Mouse (Mus musculus): ENCODE data around the gene Rhod. TPM values are rescaled to one million over a fixed set of nuclear protein-coding genes. Genes with fewer than 3 reads are reported as not detected.

The Rhod gene
- total and polyA plus RNA-seq, 3 experiments: 0.06 TPM; not detected in 2

- DNase-seq (ENCODE audit: low read depth, low spot score): peak; percentile 51
- Histone ChIP-seq H3K27me3 (ENCODE audit: control insufficient read depth in 1 of 2, insufficient read depth in 2 of 2, low read length in 2 of 2) (no peaks in the 10 kb centered on the region), H3K9me3 (replicated peaks; ENCODE audit: insufficient read depth, low read length) (no peaks in the 10 kb centered on the region), H3K36me3 (ENCODE audit: control insufficient read depth in 1 of 2, insufficient read depth in 2 of 2, low read length in 2 of 2) (peaks cover 0 to 9% of the 10 kb centered on the region in 2 experiments; a peak in 2 of 4 replicates), H3K9ac (ENCODE audit: control insufficient read depth, low read depth, low read length, poor library complexity, severe bottlenecking) (no peak overlapping the region), H3K4me1 (ENCODE audit: control insufficient read depth in 1 of 2, insufficient read depth in 2 of 2, low read length in 2 of 2) (peaks cover 7 to 12% of the 10 kb centered on the region in 2 experiments), H3K4me3 (ENCODE audit: control insufficient read depth in 1 of 2, insufficient read depth in 1 of 2, low read depth in 2 of 2, low read length in 2 of 2) (no peak overlapping the region), H3K27ac (ENCODE audit: control insufficient read depth, low read depth, low read length) (no peak overlapping the region), H3K79me2 (ENCODE audit: control insufficient read depth, insufficient read depth, low read length, poor library complexity) (no peaks in the 10 kb centered on the region)
- TF ChIP-seq SIN3A (IDR thresholded peaks at IDR 0.05; ENCODE audit: low read length): 0 out of 2 replicates have a peak, but pooled peaks have one; percentile 29
- peak; percentile 24; the same call in 1 of the 2 replicates for TF ChIP-seq GATA1 (IDR thresholded peaks at IDR 0.05; ENCODE audit: low read depth, low read length)
- TF ChIP-seq MYC (IDR thresholded peaks at IDR 0.05; ENCODE audit: low read depth, low read length): no peak
Measured at GRCm38 (mm10) chr19:4420153-4420910, 18.9 kb downstream of the Rhod start.

- Histone ChIP-seq H3K27me3 (ENCODE audit: control insufficient read depth in 1 of 2, insufficient read depth in 2 of 2, low read length in 2 of 2) (no peaks in the 10 kb centered on the region), H3K9ac (ENCODE audit: control insufficient read depth, low read depth, low read length, poor library complexity, severe bottlenecking) (no peak overlapping the region), H3K4me3 (ENCODE audit: control insufficient read depth in 1 of 2, insufficient read depth in 1 of 2, low read depth in 2 of 2, low read length in 2 of 2) (no peak overlapping the region), H3K9me3 (replicated peaks; ENCODE audit: insufficient read depth, low read length) (no peaks in the 10 kb centered on the region), H3K4me1 (ENCODE audit: control insufficient read depth in 1 of 2, insufficient read depth in 2 of 2, low read length in 2 of 2) (peaks cover 7 to 12% of the 10 kb centered on the region in 2 experiments), H3K79me2 (ENCODE audit: control insufficient read depth, insufficient read depth, low read length, poor library complexity) (no peaks in the 10 kb centered on the region), H3K36me3 (ENCODE audit: control insufficient read depth in 1 of 2, insufficient read depth in 2 of 2, low read length in 2 of 2) (peaks cover 0 to 8% of the 10 kb centered on the region in 2 experiments; a peak in 2 of 4 replicates), H3K27ac (ENCODE audit: control insufficient read depth, low read depth, low read length) (no peak overlapping the region)
- no peak for TF ChIP-seq ZNF384 (IDR thresholded peaks at IDR 0.05; ENCODE audit: low read depth, low read length)
- no peak for TF ChIP-seq TCF12 (IDR thresholded peaks at IDR 0.05; ENCODE audit: low read depth, low read length)
- TF ChIP-seq SMC3 (IDR thresholded peaks at IDR 0.05; ENCODE audit: low read depth, low read length): no peak
- no peak for TF ChIP-seq RAD21 (IDR thresholded peaks at IDR 0.05; ENCODE audit: low read depth, low read length)
- no peak for TF ChIP-seq ZC3H11A (IDR thresholded peaks at IDR 0.05; ENCODE audit: low read depth, low read length)
- no peak for TF ChIP-seq USF1 (IDR thresholded peaks at IDR 0.05; ENCODE audit: low read depth, low read length)
- no peak for DNase-seq (ENCODE audit: low read depth, low spot score)
Measured at GRCm38 (mm10) chr19:4419711-4420110, 19.5 kb downstream of the Rhod start.

GRCm38 (mm10) chr19:4417713-4418112 is 21.5 kb downstream of the Rhod start:
- Histone ChIP-seq H3K36me3 (ENCODE audit: control insufficient read depth in 1 of 2, insufficient read depth in 2 of 2, low read length in 2 of 2) (peaks cover 0 to 8% of the 10 kb centered on the region in 2 experiments; a peak in 2 of 4 replicates), H3K27me3 (ENCODE audit: control insufficient read depth in 1 of 2, insufficient read depth in 2 of 2, low read length in 2 of 2) (no peaks in the 10 kb centered on the region), H3K9me3 (replicated peaks; ENCODE audit: insufficient read depth, low read length) (no peaks in the 10 kb centered on the region), H3K4me3 (ENCODE audit: control insufficient read depth in 1 of 2, insufficient read depth in 1 of 2, low read depth in 2 of 2, low read length in 2 of 2) (no peak overlapping the region), H3K27ac (ENCODE audit: control insufficient read depth, low read depth, low read length) (no peak overlapping the region), H3K9ac (ENCODE audit: control insufficient read depth, low read depth, low read length, poor library complexity, severe bottlenecking) (no peak overlapping the region), H3K79me2 (ENCODE audit: control insufficient read depth, insufficient read depth, low read length, poor library complexity) (no peaks in the 10 kb centered on the region), H3K4me1 (ENCODE audit: control insufficient read depth in 1 of 2, insufficient read depth in 2 of 2, low read length in 2 of 2) (peaks cover 7 to 12% of the 10 kb centered on the region in 2 experiments)
- no peak for DNase-seq (ENCODE audit: low read depth, low spot score)
- TF ChIP-seq TAL1 (IDR thresholded peaks at IDR 0.05; ENCODE audit: low read length) (no peak), MXI1 (IDR thresholded peaks at IDR 0.05; ENCODE audit: low read depth, low read length) (no peak)

Data from MEL (cell line).